Mouse (Mus musculus) left cerebral cortex, postnatal 4 days (tissue): ENCODE measurements around the gene Lrrc75b. TPM values are rescaled to one million over a fixed set of nuclear protein-coding genes. Genes with fewer than 3 reads are reported as not detected.
"Not testable (repeated sequence)": the region's sequence is repeated elsewhere in the genome, so short reads cannot be mapped to it uniquely, and the experiment has no call there.

Experiments used
- DNase-seq: peaks from one replicate; pipeline ENCODE4 v3.0.0-alpha.2; 2022
- intact Hi-C: fragments of 180-260 bp; cut with DNase I; formaldehyde crosslinking; loops from one replicate; pipeline ENCODE4 v1.15.1; 2025
- total RNA-seq, 2 experiments: library from RNA; stranded (reverse); gene quantifications; 2 replicates each; pipeline ENCODE4 v1.2.3; 2021

Lrrc75b gene
- total RNA-seq, 2 experiments from 2014 or later = 46.4 to 49.0 TPM

DNA sequence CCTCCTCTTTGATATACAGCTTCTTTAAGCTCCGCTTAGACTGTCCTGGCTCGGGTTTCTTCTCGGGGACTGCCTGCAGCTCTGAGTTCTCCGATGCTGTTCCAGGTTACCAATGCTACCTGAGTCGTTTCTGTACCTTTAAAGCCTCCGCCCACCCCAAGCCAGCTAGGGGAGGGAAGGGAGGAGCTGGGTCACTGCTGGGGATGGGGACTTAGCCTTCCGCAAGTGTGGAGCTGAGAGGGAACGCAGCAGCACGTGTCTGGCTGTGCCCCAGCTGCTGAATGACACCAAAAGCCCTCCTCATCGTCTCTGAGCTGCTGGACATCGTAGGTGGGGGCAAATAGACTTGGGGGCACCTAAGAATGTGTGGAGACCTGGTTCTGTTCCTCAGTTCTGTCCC is 8.3 kb upstream of the Lrrc75b start:
- intact Hi-C loops = no loop called here
- DNase-seq = no peak

DNA sequence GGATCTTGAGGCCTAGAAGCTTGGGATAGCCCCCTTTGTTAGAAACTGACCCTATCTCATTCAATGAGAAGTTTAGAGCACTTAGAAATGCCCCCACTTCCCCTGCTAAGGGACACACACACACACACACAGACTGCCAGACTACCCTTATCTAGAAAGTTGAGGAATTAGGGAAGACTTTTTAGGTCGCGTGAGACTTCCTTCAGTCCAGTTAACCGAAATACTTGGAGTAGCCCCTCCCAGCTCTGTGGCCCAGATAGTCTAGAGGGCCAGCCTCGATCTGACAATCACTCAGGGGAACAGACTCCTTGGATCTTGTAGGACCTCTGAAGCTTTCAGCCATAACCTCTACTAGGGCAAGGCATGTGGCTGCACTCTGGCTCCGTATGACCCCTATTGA is 7.9 kb upstream of the Lrrc75b start:
- DNase-seq = no peak
- intact Hi-C loops = no loop called here

DNA sequence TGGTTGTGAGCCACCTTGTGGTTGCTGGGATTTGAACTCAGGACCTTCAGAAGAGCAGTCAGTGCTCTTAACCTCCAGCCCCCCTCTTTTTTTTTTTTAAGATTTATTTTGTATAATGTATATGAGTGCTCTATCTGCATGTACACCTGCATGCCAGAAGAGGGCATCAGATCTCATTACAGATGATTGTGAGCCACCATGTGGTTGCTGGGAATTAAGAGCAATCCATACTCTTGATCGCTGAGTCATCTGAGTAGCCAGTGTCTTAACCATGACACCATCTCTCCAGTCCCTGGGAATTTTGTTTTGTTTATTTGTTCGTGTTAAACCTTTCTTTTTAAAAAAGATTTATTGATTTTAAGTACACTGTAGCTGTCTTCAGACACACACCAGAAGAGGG is 6.6 kb upstream of the Lrrc75b start:
- DNase-seq, intact Hi-C loops: not testable (repeated sequence)

DNA sequence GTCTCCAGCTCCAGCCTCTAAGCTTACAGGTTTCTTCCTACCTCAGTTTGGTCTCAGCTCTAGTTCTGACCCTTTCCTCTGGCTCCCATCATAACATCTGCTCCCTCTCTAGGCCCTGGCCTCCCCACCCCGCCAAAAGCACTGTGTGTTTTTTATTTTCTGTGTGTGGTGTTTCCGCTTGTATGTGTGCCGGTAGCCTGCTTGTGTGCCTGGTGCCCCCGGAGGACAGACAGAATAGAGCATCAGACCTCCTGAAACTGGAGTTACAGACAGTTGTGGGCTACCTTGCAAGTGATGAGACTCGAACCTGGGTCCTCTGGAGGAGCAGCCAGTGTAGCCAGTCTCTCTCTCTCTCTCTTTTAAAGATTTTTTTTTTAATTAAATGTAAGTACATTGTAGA is 6.2 kb upstream of the Lrrc75b start:
- no peak for DNase-seq

DNA sequence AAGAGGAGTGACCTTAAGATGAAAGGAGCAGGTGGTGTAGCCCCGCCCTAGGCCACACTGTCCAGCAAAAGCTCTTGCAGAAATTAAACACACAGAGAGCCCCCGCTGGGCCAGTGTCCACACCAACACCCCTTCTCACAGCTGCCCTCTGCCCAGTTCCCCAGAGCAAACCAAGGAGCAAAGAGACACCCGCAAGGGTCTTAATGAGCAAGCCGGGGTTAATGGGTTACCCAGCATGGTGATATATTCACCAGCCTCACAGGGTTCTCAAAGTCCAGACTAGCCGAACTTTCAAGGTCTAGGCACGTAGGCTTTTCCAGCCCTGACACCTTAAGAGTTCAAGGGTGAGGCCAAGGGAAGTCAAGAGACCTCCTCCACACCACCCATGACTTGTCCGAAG is 5.8 kb upstream of the Lrrc75b start:
- no peak for DNase-seq
- intact Hi-C loops = no loop called here

More for the DNA sequence above, 6.2 kb upstream of the Lrrc75b start:
- intact Hi-C loops = no loop called here

DNA sequence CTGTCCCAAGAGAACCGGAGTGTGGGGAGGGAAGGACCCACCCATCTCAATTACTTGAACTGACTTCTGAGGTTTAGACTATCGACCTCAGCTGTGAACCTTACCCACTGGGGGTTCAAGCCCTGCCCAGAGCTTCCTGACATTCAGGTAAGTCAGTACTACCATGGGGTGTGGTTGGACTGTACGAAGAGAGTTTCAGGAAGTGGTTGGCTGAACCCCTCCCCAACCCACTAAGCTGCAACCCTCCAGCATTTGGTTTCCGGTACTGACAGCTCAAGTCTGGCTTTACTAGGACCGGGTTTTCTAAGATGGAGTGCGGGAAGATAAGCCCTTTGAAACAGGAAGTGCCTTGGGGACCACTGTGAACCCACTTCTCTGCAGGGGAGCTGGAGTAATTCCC is 5.3 kb upstream of the Lrrc75b start:
- intact Hi-C loops = no loop called here
- no peak for DNase-seq

DNA sequence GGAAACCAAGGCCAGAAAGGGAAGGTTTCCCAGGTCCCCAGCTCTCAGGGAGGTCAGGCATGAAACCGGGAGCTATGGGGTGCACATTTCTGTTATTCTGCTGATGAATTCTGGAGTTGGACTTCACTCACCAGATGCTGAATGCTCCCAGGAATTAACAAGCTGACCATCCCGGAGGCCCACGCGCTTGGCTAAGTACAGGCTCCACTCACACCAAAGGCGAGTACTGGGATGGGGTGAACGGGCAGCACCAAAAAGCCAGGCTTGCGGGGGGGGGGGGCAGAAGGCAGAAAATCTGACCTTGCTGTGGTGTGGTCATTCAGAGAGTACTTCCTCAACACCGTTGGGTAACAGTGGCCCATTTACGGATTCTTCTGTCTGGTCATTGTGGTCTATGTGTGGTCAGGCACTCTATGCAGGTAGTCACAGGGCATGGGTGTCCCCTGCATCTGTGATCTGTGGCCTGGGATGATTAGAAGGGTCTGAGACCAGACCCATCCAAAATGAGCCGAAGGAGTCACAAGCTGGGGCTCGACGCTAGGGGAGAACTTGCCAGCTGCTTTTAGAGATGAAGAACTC is 4.6 kb upstream of the Lrrc75b start:
- intact Hi-C loops = no loop called here
- no peak for DNase-seq

DNA sequence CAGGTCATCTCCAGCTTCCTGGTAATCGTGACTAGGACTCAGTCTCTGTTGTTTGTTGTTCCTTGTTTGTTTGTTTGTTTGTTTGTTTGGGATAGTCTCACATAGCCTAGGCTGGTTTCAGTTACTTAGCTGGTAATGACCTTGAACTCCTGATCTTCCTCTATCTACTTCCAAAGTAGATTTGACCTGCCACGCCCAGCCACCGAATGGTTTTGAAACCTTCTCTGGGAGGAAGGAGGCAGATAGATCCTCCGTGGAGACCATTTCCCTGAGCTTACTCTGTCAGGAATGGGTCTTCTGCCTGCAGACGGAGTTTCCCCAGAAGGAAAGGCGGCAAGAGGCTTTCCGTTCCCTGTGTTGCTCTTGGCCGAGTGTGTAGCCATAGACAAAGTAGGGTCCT is 2.5 kb upstream of the Lrrc75b start:
- intact Hi-C loops = no loop called here
- no peak for DNase-seq

DNA sequence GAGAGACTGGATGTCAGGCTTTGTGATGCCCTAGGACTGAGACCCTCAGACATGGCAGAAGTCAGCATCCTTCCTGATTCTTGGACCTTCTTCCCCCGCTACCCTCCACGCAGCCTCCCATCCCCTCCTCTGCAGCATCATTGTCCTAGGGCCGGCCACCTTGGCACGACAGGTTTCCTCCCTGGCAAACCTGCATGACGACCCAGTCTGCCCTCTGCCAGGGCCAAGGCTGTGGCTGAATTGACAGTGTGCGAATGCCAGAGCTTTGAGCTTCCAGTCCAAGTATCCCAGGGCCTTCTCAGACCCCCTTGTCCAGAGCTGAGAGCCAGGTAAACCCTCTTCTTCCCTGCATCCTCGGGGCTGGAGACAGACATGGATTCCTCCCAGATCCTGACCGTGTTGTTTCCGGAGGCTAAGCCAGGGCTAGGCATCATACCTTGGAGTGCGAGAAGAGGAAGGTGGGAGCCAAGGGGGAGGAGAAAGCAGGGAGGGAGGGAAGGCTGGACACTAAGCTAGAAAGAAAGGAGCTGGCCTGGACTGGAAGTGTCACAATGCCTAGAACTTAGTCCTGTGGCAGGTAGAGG is 1.0 kb upstream of the Lrrc75b start, which contains the start of gene Ggt1:
Gene Ggt1, plus strand, starts transcription at position 534 of the 584 bp plus-strand sequence.
- no peak for DNase-seq
- intact Hi-C loops = no loop called here

DNA sequence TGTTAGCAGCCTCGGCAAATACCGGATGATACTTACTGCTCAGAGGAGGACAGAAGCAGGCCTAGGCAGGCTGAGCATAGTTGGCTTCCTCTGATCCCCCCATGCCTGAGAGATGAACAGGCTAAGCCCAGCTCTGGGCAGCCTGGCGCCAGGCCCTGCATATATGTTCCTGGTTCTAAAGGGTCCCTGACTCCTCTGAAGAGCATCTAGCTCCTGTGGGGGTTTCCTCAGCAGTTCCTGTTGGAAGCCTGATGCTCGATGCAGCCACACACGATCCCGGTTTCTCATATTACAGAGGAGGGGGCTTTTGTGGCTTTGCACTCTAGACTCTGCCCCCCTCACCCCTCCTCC is 394 bp upstream of the Lrrc75b start:
- DNase-seq = no peak
- intact Hi-C loops = no loop called here

DNA sequence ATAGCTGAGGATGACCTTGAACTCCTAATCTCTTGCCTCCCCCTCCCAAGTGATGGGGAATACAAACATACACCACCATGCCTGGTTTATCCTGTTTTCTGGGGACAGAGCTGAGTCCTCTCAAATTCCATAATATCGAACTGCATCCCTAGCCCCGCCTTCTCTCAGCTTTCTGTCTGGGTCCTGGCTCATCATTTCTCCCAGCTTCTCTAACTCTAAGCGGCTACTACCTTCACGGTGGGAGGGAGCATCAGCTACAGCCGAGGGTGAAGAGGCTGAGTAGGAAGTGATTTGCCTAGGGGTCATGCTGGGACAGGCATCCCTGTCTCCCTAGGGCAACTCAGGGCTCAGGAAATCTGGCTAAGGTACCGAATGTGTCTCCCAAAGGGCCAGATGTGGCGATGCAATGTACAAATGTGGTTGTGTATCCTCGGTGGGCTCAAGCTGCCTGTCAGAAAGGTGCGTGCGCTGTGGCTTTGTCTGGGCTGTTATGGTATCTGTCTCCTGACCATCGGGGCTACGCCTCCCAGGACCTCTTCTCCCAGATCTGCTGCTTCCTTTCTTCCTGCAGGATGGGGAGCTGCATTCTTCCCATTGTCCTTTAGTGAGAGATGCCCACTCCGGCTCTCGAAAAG is 972 bp downstream of the Lrrc75b start:
- DNase-seq = no peak
- intact Hi-C loops = no loop called here

DNA sequence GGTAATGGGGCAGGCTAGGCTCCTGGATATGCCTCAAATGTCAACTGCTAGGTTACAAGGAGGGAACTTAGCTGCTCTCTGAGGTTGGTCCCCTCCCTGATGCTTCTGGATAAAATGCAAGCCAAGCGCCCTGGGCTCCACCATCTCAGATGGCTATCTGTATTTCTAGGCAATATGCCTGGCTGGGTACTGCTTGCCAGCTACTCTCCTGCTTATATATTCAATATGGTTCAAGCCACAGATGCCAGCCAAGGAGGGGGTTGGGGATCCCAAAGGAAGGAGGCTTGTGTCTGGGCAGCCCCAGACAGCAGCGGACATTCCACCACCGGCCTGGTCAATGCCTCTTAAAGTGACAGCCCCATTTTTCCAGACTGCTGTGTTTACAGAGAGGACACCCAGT is 1.6 kb downstream of the Lrrc75b start:
- intact Hi-C loops = no loop called here
- DNase-seq = peak; percentile 96

DNA sequence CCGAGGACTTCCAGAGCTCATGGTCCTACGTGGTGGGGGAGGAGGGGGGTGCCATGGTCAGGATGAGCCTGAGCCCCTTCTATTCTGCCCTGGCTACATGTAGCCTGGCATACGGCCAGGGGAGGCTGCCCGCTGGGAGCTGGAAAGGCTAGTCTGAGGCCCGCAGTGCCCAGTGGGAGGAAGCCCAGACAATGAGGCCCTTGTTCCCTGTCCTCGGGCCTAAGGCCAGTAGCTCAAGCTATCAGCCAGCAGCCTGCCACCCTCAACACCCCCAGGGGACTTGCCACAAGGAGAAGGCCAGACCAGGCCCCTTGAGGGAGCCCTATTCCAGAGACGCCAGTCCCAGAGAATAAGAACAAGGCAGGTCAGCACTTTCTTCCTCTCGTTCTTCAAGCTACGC is 4.1 kb downstream of the Lrrc75b start:
- DNase-seq = peak; percentile 93
- intact Hi-C loops = no loop called here

DNA sequence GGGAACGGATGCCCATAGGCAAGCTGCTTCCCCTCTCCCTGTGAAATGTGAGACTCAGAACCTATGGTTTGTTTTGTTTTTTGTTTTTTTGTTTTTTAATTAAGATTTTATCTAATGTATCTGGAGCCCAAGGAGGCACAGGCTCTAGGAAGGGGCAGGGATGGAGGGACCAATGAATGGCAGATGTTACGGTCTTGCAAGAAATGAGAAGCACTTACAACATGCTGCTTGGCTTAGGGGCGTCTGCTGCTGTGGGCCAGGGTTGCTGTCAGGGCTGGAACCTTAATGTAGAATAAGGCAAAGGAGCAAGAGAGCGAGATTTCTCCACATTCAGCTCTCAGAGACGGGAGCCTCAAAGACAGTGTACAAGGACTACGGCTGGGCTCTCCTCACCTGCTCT is 4.6 kb downstream of the Lrrc75b start:
- intact Hi-C loops = no loop called here
- no peak for DNase-seq

DNA sequence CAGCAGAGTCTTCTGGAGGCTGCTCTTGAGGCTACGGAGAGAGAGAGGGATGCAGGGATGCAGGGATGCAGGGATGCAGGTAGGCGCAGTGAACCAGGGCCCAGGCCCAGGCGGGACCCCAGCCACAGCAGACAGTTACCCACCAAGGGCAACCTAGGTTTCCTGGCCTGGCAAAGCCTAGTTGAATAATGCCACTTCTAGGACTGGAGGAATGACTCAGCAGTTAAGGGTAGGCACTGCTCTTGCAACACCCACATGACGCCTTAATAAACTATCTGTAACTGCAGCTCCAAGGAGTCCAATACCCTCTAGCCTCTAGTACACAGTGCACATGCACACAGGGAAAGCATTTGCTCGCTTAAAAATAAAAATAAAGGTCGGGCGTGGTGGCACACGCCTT is 6.0 kb downstream of the Lrrc75b start:
- intact Hi-C loops = no loop called here
- DNase-seq = no peak

DNA sequence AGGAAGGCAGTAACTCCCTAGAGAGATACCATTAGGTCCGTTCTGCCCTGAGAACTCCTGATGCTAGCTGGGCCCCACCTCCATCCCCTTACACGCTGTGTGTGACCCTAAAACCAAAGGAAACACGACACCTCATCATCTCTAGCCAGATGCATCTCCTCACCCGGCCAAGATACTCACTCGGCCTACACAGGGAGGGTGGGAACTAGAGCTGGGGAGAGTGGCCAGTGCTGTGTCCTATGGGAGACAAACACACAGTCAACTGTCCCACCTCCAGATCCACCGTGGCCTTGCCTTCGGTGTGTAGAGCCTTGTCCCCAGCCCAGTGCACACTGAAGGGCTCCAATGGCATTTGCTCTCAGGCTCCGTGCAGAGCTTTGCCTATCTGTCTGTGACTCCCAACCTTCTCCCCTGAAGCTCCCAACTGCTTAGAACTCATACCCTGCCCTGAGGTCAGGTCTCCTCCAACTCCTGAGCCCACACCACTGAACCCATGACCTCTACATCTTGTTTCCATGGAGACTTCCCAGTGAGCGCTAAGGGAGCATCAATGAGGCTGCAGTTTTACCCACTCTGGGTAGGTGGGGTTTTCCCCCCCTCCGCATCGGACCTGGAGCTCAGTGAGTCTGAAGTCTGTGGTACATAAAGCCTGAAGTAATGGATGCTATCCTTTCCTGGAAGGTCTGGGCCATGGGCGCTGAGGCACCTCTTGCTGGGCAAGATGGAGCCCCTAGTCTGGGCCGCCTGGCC is 7.3 kb downstream of the Lrrc75b start:
- intact Hi-C loops = no loop called here
- DNase-seq = no peak

DNA sequence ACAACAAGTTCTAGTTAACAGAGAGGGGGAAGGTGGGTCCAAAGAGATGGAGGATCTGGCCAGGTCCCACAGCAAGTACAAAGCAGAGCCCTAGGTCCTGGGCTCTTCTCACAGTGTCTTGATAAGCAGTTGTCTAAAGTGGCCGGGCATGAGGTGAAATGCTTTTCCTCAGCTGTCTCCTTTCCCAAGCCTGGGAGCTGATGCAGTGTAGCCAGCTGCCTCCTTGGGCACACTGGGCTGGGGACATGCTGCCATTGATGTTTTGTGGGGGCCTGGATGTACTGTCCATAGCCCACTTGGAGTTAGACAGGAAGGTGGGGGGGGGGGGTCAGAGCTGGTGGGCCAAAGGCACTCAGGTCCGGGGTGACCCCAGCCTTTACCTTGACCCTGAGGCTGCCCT is 8.0 kb downstream of the Lrrc75b start:
- intact Hi-C loops = no loop called here

DNA sequence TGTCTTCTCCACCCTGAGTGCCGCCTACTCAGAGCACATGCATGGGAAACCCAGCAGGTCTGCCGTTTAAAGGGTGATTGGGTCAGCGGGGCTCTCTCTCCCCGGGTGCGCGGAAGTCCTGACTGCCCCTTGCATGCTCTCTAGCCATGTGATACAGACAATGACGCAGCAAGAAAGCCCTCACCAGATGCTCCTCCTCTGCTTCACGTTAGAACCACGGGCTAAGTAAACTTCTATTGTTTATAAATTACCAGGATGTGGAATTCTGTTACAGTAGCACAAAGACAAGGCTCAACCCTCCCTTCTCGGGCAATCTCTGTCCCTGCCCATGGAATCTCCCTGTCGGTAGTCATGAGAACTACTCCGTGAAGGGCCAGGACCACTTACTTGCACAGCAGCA is 9.0 kb downstream of the Lrrc75b start:
- no peak for DNase-seq
- intact Hi-C loops = no loop called here

More for the DNA sequence above, 8.0 kb downstream of the Lrrc75b start:
- DNase-seq = no peak

DNA sequence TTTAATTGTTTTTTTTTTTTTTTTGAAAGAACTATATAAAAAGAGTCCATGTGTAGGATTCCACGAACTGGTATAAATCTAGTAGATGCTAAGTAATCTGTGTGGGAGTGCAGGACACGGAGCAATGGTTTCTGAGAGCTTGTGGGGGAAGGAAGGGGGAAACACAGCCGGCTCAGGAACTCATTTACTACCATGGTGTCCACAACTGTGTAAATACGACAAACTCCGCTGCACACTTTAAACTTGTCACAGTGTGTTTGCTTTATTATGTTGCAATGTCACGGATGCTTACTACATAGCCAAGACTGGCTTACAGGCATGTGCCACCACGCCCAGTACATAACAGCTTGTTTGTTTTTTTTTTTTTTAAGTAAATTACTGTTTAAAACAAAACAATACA is 10.2 kb downstream of the Lrrc75b start:
- DNase-seq = no peak
- intact Hi-C loops = no loop called here

DNA sequence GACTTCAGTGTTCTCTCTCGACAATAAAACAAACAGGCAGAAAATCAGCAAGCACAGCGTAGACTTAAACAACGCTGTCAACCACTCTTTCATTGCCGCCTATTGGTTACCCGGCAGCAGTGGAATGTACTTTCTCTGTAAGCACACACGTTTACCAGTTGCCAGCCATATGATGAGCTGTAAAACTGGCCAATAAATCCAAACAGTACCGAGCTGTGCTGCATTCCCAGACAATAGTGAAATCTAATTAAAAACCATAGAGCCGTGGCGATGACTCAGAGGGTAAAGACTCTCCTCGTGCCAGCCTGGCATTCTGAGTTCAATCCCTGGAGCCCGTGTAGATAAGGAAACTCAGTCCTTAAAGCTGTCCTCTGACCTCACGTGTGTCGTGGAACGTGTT is 11.6 kb downstream of the Lrrc75b start:
- intact Hi-C loops = no loop called here
- DNase-seq = no peak

DNA sequence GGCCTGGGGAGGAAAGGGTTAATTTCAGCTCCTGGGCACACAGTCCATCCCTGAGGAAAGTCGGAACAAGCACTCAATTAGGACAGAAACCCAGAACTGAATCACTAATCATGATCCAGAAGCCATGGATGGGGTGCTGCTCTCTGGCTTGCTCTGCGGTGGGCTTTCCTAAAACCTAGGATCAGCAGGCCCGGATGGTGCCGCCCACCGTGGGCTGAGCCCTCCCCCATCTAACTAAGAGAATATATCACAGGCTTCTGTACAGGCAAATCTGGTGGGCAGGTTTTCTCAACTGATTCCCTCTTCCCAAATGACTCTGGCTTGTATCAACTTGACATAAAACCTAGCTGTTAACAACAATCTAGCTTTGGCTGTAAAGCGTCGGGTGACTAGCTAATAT is 12.2 kb downstream of the Lrrc75b start:
- intact Hi-C loops = no loop called here
- DNase-seq = no peak

DNA sequence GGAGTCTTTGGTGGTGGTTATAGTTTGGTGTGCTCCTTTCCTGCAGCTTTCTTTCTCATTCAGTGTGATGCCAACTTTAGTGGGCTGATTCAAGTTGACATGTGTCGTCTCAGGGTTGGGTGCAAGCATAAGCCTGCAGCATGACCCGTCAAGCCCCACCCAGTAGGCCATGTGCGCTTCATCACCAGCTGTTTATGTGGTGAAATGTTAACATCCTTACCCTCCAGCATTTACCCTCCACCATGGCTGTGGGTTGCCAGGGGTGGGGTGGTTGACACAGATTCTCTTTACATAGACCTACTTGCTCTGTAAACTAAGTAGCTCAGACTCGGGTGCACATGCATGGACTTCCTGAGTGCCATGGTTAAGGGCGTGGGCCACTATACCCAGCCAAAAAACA is 24.0 kb downstream of the Lrrc75b start:
- no peak for DNase-seq
- intact Hi-C loops = no loop called here
